Mouse (Mus musculus): ENCODE results near the gene Rbsn. TPM values are rescaled to one million over a fixed set of nuclear protein-coding genes. Genes with fewer than 3 reads are reported as not detected.
A peak's percentile ranks its signal among the peaks of the same experiment; 100 is the strongest.

The Rbsn gene
- polyA plus RNA-seq (2014; fragmentation: Nextera tagmentation; extraction: Ambion mirVana), result 21.7 and 27.1 TPM in 2 replicates

- Histone ChIP-seq H3K4me1 (ENCODE audit: control insufficient read depth, insufficient read depth, low read length) (peaks cover 11% of the 10 kb centered on the region), H3K27ac (ENCODE audit: low read depth, low read length) (peak within 1 kb of the TSS; percentile 87), H3K27me3 (ENCODE audit: control insufficient read depth, insufficient read depth, low read length) (no peaks in the 10 kb centered on the region), H3K9me3 (ENCODE audit: control insufficient read depth, low read length) (no peaks in the 10 kb centered on the region), H3K4me3 (ENCODE audit: low read depth, low read length) (peak within 1 kb of the TSS; percentile 51), H3K9ac (replicated peaks; ENCODE audit: low read depth, low read length) (peak within 1 kb of the TSS; percentile 56), H3K4me2 (ENCODE audit: low read depth, low read length) (peak within 1 kb of the TSS; percentile 77), H3K36me3 (ENCODE audit: control insufficient read depth, insufficient read depth, low read length) (no peaks in the 10 kb centered on the region; the same call in 1 of the 2 replicates)
- 12% methylated on average over 35 of the region's 35 CpGs for WGBS
- peak; percentile 98 for ATAC-seq (ENCODE audit: low read depth)
Observed at GRCm38 (mm10) chr6:92214773-92215449, at the start of gene Rbsn. Gene Rbsn (minus strand): TSS chr6:92214925.

GRCm38 (mm10) chr6:92261162-92261843 is 46.6 kb upstream of the Rbsn start:
- H3K36me3 ChIP-seq (ENCODE audit: control insufficient read depth, insufficient read depth, low read length), result no peaks in the 10 kb centered on the region
- WGBS, result 75% methylated on average over 4 of the region's 4 CpGs
- no peak overlapping the region for H3K4me3 ChIP-seq (ENCODE audit: low read depth, low read length)
- no peaks in the 10 kb centered on the region for H3K27me3 ChIP-seq (ENCODE audit: control insufficient read depth, insufficient read depth, low read length)
- ATAC-seq (ENCODE audit: low read depth), result no peak
- H3K4me2 ChIP-seq (ENCODE audit: low read depth, low read length), result no peak overlapping the region
- no peaks in the 10 kb centered on the region for H3K4me1 ChIP-seq (ENCODE audit: control insufficient read depth, insufficient read depth, low read length)
- H3K27ac ChIP-seq (ENCODE audit: low read depth, low read length), result no peak overlapping the region
- no peak overlapping the region for H3K9ac ChIP-seq (replicated peaks; ENCODE audit: low read depth, low read length)
- H3K9me3 ChIP-seq (ENCODE audit: control insufficient read depth, low read length), result no peaks in the 10 kb centered on the region

GRCm38 (mm10) chr6:92255346-92255745 is 40.6 kb upstream of the Rbsn start:
- ATAC-seq (ENCODE audit: low read depth), result no peak
- no peak overlapping the region for H3K4me2 ChIP-seq (ENCODE audit: low read depth, low read length)
- H3K36me3 ChIP-seq (ENCODE audit: control insufficient read depth, insufficient read depth, low read length), result no peaks in the 10 kb centered on the region
- no peaks in the 10 kb centered on the region for H3K4me1 ChIP-seq (ENCODE audit: control insufficient read depth, insufficient read depth, low read length)
- H3K27ac ChIP-seq (ENCODE audit: low read depth, low read length), result no peak overlapping the region
- H3K9ac ChIP-seq (replicated peaks; ENCODE audit: low read depth, low read length), result no peak overlapping the region
- no peaks in the 10 kb centered on the region for H3K27me3 ChIP-seq (ENCODE audit: control insufficient read depth, insufficient read depth, low read length)
- H3K4me3 ChIP-seq (ENCODE audit: low read depth, low read length), result no peak overlapping the region
- no peaks in the 10 kb centered on the region for H3K9me3 ChIP-seq (ENCODE audit: control insufficient read depth, low read length)

- WGBS, result 78% methylated on average over 3 of the region's 3 CpGs
- no peaks in the 10 kb centered on the region for H3K9me3 ChIP-seq (ENCODE audit: control insufficient read depth, low read length)
- no peak overlapping the region for H3K9ac ChIP-seq (replicated peaks; ENCODE audit: low read depth, low read length)
- no peaks in the 10 kb centered on the region for H3K27me3 ChIP-seq (ENCODE audit: control insufficient read depth, insufficient read depth, low read length)
- no peak overlapping the region for H3K27ac ChIP-seq (ENCODE audit: low read depth, low read length)
- no peak overlapping the region for H3K4me2 ChIP-seq (ENCODE audit: low read depth, low read length)
- no peak for ATAC-seq (ENCODE audit: low read depth)
- no peaks in the 10 kb centered on the region for H3K4me1 ChIP-seq (ENCODE audit: control insufficient read depth, insufficient read depth, low read length)
- no peak overlapping the region for H3K4me3 ChIP-seq (ENCODE audit: low read depth, low read length)
- H3K36me3 ChIP-seq (ENCODE audit: control insufficient read depth, insufficient read depth, low read length), result no peaks in the 10 kb centered on the region
Observed at GRCm38 (mm10) chr6:92253253-92253870, 38.6 kb upstream of the Rbsn start.

GRCm38 (mm10) chr6:92247215-92247919 is 32.6 kb upstream of the Rbsn start:
- Histone ChIP-seq H3K4me1 (ENCODE audit: control insufficient read depth, insufficient read depth, low read length) (no peaks in the 10 kb centered on the region), H3K27me3 (ENCODE audit: control insufficient read depth, insufficient read depth, low read length) (no peaks in the 10 kb centered on the region; the same call in none of the 2 replicates), H3K9ac (replicated peaks; ENCODE audit: low read depth, low read length) (no peak overlapping the region), H3K4me3 (ENCODE audit: low read depth, low read length) (no peak overlapping the region), H3K4me2 (ENCODE audit: low read depth, low read length) (no peak overlapping the region), H3K36me3 (ENCODE audit: control insufficient read depth, insufficient read depth, low read length) (no peaks in the 10 kb centered on the region), H3K9me3 (ENCODE audit: control insufficient read depth, low read length) (no peaks in the 10 kb centered on the region), H3K27ac (ENCODE audit: low read depth, low read length) (no peak overlapping the region)
- 12% methylated on average over 7 of the region's 7 CpGs for WGBS
- no peak for ATAC-seq (ENCODE audit: low read depth)

GRCm38 (mm10) chr6:92246335-92246734 is 31.6 kb upstream of the Rbsn start:
- Histone ChIP-seq H3K9ac (replicated peaks; ENCODE audit: low read depth, low read length) (no peak overlapping the region), H3K4me2 (ENCODE audit: low read depth, low read length) (no peak overlapping the region), H3K27ac (ENCODE audit: low read depth, low read length) (no peak overlapping the region), H3K36me3 (ENCODE audit: control insufficient read depth, insufficient read depth, low read length) (no peaks in the 10 kb centered on the region), H3K4me3 (ENCODE audit: low read depth, low read length) (no peak overlapping the region), H3K9me3 (ENCODE audit: control insufficient read depth, low read length) (no peaks in the 10 kb centered on the region), H3K27me3 (ENCODE audit: control insufficient read depth, insufficient read depth, low read length) (no peaks in the 10 kb centered on the region; the same call in none of the 2 replicates), H3K4me1 (ENCODE audit: control insufficient read depth, insufficient read depth, low read length) (no peaks in the 10 kb centered on the region)
- WGBS, result 0% methylated on average over 3 of the region's 3 CpGs
- ATAC-seq (ENCODE audit: low read depth), result no peak

GRCm38 (mm10) chr6:92244591-92244990 is 29.9 kb upstream of the Rbsn start, which contains the start of gene Trh:
Gene Trh (minus strand): TSS chr6:92244650.
- no peak for ATAC-seq (ENCODE audit: low read depth)
- Histone ChIP-seq H3K36me3 (ENCODE audit: control insufficient read depth, insufficient read depth, low read length) (no peaks in the 10 kb centered on the region), H3K27me3 (ENCODE audit: control insufficient read depth, insufficient read depth, low read length) (no peaks in the 10 kb centered on the region; the same call in none of the 2 replicates), H3K9me3 (ENCODE audit: control insufficient read depth, low read length) (no peaks in the 10 kb centered on the region), H3K4me3 (ENCODE audit: low read depth, low read length) (peak within 1 kb of the TSS; percentile 26; the same call in 1 of the 2 replicates), H3K4me1 (ENCODE audit: control insufficient read depth, insufficient read depth, low read length) (no peaks in the 10 kb centered on the region), H3K27ac (ENCODE audit: low read depth, low read length) (no peak within 1 kb of the TSS), H3K9ac (replicated peaks; ENCODE audit: low read depth, low read length) (peak within 1 kb of the TSS; percentile 52), H3K4me2 (ENCODE audit: low read depth, low read length) (peak within 1 kb of the TSS; percentile 58)
- under 1% methylated on average over 31 of the region's 31 CpGs for WGBS

- H3K27ac ChIP-seq (ENCODE audit: low read depth, low read length), result no peak overlapping the region
- WGBS, result 78% methylated on average over 3 of the region's 3 CpGs
- no peaks in the 10 kb centered on the region for H3K36me3 ChIP-seq (ENCODE audit: control insufficient read depth, insufficient read depth, low read length)
- no peaks in the 10 kb centered on the region for H3K4me1 ChIP-seq (ENCODE audit: control insufficient read depth, insufficient read depth, low read length)
- H3K9me3 ChIP-seq (ENCODE audit: control insufficient read depth, low read length), result no peaks in the 10 kb centered on the region
- H3K27me3 ChIP-seq (ENCODE audit: control insufficient read depth, insufficient read depth, low read length), result no peaks in the 10 kb centered on the region; the same call in none of the 2 replicates
- peak; percentile 97 for ATAC-seq (ENCODE audit: low read depth)
- H3K4me3 ChIP-seq (ENCODE audit: low read depth, low read length), result no peak overlapping the region
- H3K9ac ChIP-seq (replicated peaks; ENCODE audit: low read depth, low read length), result no peak overlapping the region
- H3K4me2 ChIP-seq (ENCODE audit: low read depth, low read length), result no peak overlapping the region
Observed at GRCm38 (mm10) chr6:92241178-92241906, 26.6 kb upstream of the Rbsn start.

Data from neural tube, embryonic 14.5 days (tissue).